Mouse (Mus musculus): ENCODE results near the gene Arl2bp.

GRCm38 (mm10) chr8:94700421-94700935 lies 34.1 kb downstream of the Arl2bp start:
- TF ChIP-seq POLR2A (IDR thresholded peaks at IDR 0.05; ENCODE audit: borderline replicate concordance, insufficient read depth, low read length) (no peak), CTCF (IDR thresholded peaks at IDR 0.05; ENCODE audit: borderline replicate concordance, insufficient read depth, low read depth, low read length) (no peak)
